Mouse (Mus musculus): ENCODE measurements at regions not wholly inside any gene's neighbourhood (a gene's known extent, or its start where the extent isn't known, plus 50 kb on each side); places are given as distances from the start of the nearest gene placed in this dataset.

DNA sequence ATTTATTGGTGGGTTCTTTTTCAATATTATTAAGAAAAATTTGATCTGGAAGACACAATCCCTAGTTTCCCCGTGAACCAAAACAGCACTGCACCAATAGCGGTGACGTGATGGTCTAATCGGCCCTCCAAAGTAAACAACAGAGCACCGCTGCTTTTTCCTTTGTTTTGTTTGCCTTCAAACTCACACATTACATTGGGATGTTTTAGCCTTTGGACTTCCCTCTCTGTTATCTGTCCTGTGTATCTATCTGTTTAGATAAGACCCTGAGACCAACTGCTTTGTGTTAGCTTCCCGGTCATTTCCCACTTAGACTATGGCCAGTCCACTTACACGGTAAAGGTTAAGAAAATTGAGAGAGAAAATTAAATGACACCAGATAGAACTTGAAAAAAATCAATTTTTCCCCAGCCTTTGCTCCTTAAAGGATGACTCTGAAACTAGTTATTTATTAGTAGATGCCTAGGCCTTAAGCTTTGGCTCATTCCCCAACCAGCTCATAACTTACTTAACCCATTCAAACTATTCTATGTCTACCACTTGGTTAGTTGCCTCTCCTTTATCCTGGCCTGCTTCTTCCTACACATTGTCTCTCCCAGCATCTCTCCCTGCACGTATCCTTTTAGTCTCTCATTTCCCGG, 257.0 kb upstream of the Lyplal1 start:
- no peak for DNase-seq (ENCODE audit: low spot score)

DNA sequence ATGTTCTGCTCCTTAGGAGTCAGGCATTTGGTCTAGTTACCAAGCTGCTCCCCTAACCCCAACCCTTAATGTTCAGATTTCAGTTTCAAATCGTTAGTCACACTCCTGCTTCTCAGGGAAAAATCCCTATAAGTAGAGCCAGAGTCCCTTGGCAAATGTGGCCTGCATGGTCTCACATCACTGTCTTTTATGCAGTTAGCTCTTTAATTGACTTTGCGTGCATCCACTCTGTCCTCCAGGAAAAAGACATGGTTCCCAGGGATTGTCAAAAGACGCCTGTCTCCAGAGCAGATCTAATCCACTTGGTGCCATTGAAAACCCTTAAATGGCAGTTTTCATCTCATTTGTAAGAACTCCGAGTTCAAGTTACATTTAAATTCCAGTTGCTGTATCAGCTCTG, 256.3 kb upstream of the Lyplal1 start:
- no peak for DNase-seq (ENCODE audit: low spot score)

DNA sequence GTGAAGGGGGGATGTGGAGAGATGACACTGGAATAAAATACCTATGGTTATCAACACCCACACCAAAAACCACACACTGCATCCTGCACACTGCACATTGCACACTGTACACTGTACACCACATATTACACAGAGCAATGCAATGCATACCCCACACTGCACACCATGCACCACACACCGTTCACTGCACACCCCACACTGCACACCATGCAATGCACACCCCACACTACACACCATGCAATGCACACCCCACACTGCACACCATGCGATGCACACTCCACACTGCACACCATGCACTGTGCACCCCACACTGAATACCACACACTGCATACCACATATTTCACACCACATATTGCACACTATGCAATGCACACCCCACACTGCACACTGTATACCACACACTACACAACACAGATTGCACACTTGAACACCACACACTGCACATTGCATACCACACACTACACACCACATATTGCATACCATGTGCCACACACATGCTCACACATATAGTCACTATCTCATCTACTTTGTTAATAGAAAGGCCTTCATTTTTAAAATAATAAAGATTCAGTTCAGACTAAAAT, 255.8 kb upstream of the Lyplal1 start:
- no peak for DNase-seq (ENCODE audit: low spot score)

DNA sequence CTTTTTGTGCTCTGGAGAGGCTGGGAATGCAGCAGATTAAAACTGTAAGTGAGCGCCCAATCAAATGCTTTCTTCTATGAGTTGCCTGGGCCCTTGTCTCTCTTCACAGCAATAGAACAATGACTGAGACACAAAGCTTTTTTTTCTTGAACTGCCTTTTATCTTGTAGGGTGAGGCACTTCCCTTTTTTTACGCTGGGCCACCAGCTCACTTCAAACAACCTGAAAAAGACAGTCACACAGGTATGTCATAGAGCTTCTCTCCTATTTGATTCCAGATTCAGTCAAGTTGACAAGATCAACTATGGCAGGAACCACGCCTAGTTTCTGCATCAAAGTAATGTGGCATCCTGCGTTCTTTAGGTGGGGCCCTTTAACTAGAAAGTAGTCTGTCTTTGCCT, 246.2 kb upstream of the Lyplal1 start:
- DNase-seq (ENCODE audit: low spot score): no peak

DNA sequence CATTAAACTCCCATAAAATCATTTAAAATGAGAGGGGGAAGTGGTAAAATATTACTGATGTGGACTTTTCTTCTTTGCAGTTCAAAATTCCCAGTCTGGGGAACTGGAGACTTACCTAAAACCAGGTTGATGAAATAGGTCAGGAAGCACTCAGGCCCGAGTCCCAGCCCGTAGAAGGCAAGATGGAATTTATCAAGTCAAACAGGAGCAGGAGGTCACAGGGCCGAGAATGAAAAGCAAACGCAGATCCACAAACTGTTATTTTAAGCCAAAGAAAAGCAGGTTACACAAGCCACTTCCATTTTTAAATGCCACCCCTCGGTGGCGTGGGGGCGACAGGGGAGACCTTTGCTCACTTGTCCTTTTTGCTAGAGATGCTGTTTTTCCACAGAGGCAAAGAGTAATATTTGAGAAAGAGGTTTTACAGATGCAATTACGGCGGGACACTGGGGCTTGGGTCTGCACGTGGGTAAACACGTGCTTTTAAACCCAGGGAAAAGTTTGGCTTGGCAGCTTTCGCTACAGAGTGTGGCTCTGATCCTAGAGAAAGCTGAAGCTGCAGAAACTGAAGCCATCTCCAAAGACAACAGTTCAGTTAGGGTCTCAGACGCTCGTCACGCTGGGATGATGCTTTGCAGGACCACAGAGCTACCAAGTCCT, 241.0 kb upstream of the Lyplal1 start:
- DNase-seq (ENCODE audit: low spot score): no peak

DNA sequence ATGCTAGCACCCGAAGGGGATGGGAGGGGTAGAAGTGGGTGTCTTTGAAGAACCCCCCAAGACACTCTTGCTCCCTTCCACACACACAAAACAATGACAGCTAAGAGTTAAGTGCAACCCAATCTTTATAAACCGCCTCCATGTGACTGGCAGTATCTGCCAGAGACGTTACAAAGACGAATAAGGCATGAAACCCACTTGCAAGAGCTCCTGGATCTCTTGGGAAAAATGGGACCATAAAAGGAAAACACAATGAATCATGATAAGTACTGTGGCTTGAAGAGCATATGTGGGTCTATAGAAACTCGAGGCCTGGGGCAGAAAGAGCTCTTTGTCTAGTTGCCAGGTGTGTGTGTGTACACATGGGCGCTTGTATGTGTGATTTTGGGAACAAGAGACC, 237.6 kb upstream of the Lyplal1 start:
- DNase-seq (ENCODE audit: low spot score): no peak

DNA sequence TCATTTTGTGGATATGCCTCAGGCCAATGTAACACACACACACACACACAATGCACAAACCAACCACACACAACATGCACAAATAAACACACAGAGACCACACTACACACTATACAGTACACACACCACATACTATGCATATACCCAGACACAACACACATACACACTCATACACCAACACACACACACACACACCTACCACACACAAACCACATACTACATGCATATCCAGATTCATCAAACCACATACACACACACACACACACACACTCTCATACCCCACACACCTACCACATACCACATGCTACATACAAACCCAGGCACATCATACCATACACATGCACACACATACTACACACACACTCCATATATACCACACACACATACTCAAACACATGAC, 237.0 kb upstream of the Lyplal1 start:
- no peak for DNase-seq (ENCODE audit: low spot score)

DNA sequence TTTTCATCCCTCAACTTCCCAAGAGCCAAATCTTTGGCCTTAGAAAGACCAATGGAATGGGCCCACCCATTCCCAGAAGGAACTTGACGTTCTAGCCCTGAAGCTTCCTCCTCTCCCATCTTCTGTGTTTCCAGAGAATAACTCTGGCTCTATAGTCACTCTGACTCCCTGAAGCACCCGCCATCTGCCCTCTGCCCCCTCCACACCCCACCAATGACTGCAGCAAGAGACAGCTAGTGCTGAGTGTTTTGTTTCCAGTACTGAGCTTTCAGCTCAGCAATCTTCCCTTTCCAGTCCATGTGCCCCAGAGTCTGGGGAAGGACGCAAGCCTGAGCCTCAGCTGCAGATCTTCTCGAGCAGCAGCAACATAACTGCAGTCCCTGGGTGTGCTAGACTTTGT, 233.3 kb upstream of the Lyplal1 start:
- no peak for DNase-seq (ENCODE audit: low spot score)

DNA sequence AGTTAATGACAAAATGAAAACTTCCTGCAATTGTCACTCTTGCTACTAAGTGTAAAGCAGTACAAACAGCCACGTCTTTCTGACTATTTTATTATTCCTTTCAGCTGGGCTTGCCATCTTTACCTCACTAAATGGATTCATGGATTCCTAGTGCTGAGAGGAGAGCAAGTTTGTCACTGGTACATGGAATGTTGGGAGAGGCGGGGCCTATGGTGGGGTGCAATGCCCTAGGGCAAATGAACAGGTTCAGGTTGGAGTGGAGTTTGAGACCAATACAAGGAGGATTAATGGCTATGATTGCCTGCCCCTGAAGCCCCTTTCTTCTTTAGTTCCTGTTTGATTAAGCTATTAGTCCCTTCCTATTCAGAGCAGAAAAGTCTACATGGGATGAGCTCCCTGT, 232.9 kb upstream of the Lyplal1 start:
- no peak for DNase-seq (ENCODE audit: low spot score)

DNA sequence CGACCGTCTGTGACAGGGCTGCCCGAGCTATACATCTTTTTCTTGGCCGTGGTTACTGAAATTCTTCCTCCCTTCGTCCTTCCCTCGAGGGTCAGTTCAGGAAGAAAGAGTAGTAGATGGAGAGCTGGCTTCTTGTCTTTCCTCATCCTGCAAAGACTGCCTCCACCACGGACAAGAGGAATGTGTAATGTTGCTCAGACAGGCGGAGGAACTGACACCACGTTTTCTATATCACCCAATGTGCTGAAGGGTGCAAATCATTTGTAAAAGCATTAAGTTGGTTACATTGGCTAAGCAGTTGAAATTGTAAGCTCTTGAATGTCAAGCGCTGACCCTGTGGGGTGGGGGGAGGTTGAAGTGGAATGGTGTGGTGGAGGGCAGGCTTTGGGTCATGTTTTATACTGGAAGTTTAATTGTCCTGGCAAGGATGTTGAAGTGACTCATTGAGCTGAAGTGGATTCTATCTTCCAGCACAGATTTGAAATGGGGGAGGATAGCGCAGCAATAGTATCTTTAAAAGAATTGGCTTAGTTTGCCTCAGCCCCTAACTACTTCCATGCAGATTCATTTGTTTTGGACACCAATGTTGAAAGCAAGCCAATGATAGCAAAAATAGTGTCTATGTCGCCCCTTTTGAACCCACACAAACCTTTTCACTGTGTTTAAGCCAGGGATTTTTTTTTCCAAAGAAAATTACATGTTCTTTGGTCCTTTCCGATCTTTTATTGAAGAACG, 230.5 kb upstream of the Lyplal1 start:
- DNase-seq (ENCODE audit: low spot score): no peak

DNA sequence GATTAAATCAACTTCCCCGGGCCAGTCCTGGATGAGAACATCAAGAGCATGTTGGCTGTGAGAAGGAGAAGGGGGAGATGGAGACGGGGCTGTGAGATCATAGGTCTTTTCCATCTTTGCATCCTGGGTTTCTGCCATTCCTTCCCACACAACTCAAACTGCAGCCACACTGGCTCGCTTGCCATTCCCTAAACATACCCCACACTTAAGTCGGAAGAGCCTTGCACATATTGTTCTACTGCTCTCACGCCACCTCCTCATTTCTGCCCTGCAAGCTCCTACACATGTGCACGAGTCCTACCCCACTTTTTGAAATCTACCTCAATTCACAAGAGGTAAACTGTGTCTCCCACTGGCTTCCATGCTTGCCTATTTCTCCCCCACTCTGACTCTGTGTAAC, 228.3 kb upstream of the Lyplal1 start:
- DNase-seq (ENCODE audit: low spot score): no peak

DNA sequence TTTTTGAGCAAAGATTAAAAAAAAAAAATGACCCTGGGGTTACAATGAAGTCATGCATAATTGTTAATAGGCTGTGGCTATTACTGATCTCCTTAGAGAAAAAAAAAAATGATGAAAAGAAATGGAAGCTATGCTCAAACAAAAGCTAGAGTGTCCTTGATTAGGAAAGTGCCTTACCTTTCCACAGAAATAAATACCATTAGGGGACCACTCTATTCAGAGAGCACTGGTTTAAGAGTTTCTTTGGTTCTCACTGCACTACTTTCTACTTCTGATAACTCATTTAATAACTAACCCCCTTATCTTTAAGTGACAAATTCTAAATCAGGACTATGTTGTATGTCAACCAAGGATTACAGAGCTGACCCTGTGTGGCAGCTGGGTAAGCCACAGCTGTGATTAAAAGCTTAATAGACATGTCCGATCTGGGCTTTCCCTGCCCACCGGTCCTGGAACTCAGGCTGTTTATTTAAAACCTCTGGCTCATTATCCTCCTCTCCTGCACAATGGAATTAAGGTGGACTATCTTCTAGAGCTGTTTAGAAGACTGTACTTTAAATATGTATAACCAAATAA, 225.9 kb upstream of the Lyplal1 start:
- no peak for DNase-seq (ENCODE audit: low spot score)

DNA sequence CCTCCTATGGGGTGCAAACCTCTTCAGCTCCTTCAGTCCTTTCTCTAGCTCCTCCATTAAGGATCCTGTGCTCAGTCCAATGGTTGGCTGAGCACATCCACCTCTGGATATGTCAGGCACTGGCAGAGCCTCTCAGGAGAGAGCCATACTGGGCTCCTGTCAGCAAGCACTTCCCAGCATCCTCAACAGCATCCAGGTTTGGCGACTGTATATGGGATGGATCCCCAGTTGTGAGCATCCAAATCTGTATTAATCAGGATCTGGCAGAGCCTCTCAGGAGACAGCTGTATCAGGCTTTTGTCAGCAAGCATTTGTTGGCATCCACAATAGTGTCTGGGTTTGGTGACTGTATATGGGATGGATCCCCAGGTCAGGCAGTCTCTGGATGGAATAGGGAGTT, 225.3 kb upstream of the Lyplal1 start:
- DNase-seq (ENCODE audit: low spot score): no peak

DNA sequence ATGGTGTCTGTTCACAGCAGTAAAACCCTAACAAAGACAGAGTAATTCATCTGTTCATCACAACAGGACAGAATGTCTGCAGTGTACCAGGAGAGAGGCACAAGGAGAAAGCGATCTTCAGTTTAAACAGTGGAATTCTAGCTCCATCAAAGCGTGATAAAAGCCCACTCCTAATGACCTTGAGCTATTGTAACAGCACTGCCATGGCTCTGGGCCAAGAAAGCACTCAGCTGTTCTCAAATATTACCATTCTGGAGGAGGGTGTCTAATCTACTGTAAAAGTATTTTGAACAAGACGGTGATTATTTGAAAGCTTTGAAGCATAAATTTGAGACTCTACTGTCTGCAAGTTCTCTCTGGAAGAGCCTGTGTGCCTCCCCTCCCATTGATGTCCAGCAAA, 224.8 kb upstream of the Lyplal1 start:
- DNase-seq (ENCODE audit: low spot score): no peak

DNA sequence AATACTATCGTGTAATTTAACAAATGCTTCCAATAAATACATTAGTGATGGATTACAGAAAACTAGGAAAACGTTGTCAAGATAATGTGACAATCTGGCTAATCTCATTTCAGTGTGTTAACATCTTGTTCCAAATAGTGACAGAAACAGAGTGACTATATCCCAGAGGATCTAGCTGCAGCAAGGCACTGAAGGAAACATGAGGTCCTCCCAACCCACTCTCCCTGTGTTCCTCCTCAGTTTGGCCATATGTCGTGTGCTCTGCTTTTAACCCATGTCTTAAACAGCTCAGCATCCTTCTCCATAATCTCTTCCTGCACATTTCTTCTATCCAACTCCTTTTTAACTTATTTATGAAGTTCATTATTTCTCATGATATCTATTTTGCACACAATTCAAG, 223.6 kb upstream of the Lyplal1 start:
- no peak for DNase-seq (ENCODE audit: low spot score)

DNA sequence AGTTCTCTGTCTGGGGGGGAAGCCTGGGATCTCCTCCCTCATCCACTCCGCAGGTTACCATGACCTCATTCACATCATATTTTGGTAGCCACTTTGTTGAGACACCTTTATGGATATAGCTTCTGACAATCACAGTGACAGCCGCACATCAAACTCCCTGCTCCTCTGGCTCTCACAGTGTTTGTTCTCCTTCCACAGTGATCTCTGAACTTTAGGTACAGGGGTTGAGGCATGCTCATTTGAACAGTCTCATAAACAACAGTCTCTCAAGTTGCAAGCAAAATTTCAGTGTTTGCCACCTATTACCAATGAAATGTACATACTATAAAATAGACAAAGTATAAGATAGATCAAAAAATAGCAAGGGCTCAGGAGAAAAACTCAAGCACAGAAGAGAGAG, 200.2 kb upstream of the Lyplal1 start:
- DNase-seq (ENCODE audit: low spot score): no peak

DNA sequence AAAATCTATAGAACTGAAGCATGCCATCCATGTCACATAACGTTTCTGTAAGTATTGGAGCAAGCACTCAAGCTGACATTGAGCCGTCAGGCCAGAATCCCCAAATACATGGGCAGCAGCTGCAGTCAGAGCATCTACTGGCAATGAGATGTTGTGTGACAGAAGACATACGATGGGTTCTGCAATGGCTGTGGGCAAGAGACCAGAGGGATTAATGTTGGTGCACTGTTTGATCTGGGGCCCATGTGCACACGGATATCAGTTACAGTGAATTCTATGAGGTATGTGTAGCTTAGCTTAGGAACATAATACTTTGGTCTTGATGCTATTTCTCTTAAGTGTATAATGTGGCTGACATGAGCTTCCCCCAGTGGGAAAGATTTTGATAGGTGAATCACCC, 197.1 kb upstream of the Lyplal1 start:
- no peak for DNase-seq (ENCODE audit: low spot score)

DNA sequence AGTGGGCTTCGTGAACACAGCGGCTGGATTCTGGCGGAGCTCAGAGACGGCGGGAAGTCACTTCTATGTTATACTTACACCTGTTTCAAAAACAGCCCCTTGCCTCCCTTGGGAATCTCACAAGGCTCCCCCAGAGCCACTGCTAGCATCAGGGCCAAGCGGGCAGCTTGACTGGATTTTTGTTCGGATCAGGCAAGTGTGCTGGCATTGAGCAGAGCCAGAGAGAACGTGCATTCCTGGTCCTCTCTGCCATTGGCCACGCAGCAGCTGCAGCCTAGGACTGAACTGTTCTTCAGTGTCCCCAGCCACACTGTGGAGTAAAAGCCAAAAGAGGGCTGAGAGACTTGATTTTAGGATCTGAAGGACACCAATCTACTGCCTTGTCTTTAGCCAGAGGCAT, 195.6 kb upstream of the Lyplal1 start:
- no peak for DNase-seq (ENCODE audit: low spot score)

DNA sequence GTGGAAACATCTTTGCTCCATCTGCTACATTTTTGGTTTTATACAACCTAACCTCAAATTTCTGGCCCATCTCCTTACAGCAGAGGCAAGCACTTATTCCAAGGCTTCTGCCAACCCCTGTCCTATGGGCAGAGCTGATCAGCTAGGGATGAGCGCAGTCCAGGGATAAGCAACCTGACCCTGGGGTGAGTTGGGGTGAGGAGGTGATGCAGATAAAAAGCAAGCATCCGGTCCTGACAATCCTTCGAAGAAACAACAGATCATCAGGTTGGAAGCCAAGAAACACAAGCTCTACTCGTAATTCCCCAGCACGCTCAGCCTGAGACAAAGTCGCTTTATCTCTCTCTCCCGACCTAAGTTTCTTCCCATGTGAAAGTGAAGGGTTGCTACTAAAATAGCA, 194.9 kb upstream of the Lyplal1 start:
- DNase-seq (ENCODE audit: low spot score): no peak

DNA sequence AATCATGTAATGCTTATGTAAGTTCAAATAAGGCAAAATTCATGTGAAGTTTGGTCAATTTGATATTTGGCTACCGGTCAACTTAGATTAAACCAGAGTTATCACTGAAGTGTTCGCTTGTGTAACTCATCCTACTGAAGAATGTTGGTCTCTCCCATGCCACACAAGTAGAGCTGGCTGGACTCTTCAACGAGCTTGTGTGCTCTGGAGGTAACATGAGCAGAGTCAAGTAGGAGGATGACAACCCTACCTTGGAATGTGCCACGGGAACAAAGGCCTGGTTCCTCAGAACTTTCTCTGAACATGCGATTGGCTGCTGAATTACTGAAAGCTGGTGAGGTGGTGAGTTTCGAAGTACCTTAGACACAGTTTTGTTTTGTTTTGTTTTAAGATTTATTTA, 190.5 kb upstream of the Lyplal1 start:
- DNase-seq (ENCODE audit: low spot score): no peak

DNA sequence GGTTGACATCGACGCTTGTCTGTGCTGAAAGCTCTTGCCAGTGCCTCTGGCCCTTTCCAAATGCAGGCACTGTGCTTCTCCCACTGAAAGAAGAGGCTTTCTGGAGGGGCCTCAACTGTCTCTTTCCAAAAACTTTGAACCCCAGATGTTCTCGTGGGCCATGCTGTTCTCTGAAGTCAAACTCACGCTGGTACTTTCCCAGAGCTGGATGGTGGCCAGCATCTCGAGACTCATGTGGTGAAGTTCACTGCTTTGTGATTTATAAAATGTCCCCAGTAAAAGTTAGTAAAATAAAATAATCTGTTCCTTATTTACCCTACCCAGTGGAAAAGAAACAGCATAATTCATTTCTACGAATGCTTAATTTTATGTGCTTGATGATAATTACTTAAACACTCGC, 180.4 kb upstream of the Lyplal1 start:
- no peak for DNase-seq (ENCODE audit: low spot score)

DNA sequence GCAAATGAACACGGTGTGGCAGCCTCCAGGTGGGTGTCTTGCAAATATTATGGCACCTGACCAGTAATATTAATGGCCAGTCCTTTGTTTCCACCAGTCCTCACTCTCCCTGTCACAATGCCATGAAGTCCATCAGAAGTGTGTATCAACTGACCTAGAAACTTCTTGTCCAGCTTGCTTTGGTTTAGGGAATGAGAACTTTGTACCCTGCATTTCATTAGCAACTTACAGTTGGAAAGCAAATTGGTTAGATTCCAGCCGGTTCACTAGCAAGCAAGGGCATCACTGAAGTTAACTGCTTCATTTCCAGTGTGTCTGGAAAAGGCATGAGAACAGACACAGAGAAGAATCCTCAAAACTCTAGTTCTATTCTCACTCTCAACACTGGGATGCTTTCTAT, 178.1 kb upstream of the Lyplal1 start:
- no peak for DNase-seq (ENCODE audit: low spot score)

DNA sequence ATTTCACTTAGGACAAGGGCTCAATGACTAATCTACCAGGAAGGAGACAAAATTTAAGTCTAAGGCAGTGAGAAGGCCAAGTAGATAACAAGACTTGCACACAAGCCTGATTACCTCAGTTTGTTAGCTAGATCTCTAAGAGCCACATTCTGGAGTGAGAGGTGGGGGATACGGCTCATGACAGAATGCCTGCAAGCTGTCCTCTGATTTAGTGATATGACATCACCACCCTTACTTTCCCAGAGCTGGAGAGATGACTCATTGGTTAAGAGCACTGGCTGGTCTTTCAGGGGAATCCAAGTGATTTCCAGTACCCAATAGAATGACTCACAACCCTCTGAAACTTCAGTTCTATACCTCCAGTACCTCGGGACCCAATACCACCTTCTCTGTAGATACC, 177.5 kb upstream of the Lyplal1 start:
- no peak for DNase-seq (ENCODE audit: low spot score)

Measured in ovary, postnatal 10 days (tissue).